Mouse (Mus musculus) heart, postnatal 0 days (tissue): ENCODE measurements around the gene Jmjd6. TPM values are rescaled to one million over a fixed set of nuclear protein-coding genes. Genes with fewer than 3 reads are reported as not detected.

Experiments
- ATAC-seq: fragments of 200-750 bp; cut with Nextera tagmentation; 2 replicates; pipeline ENCODE4 v1.8.0; 2017; ENCODE audit warnings: low read depth, moderate number of reproducible peaks, moderate library complexity; ENCODE audit not compliant: insufficient read depth
- DNase-seq: peaks from one replicate; pipeline ENCODE4 v3.0.0-alpha.2; 2016; ENCODE audit warnings: low spot score
- H3K27ac ChIP-seq: fragments of 300-500 bp; sonication (generic); 2 replicates; pipeline ENCODE4 v1.5.1; 2014; ENCODE audit warnings: low read depth, mild to moderate bottlenecking
- H3K27me3 ChIP-seq: fragments of 300-500 bp; sonication (generic); 2 replicates; pipeline ENCODE4 v1.6.1; 2014; ENCODE audit warnings: low read length, mixed read lengths; ENCODE audit not compliant: control insufficient read depth, insufficient read depth
- H3K36me3 ChIP-seq: fragments of 300-500 bp; sonication (generic); replicated peaks from 2 replicates; pipeline ENCODE4 v1.6.1; 2014; ENCODE audit warnings: low read length, mixed read lengths; ENCODE audit not compliant: control insufficient read depth, insufficient read depth
- H3K4me1 ChIP-seq: fragments of 300-500 bp; sonication (generic); 2 replicates; pipeline ENCODE4 v1.6.1; 2014; ENCODE audit warnings: antibody characterized with exemption; ENCODE audit not compliant: control insufficient read depth, insufficient read depth
- H3K4me2 ChIP-seq: fragments of 300-500 bp; sonication (generic); 2 replicates; pipeline ENCODE4 v1.6.1; 2014; ENCODE audit warnings: low read depth, mild to moderate bottlenecking, low read length, moderate library complexity
- H3K4me3 ChIP-seq: fragments of 300-500 bp; sonication (generic); 2 replicates; pipeline ENCODE4 v1.5.1; 2014; ENCODE audit warnings: low read depth, low read length
- H3K9ac ChIP-seq: fragments of 300-500 bp; sonication (generic); replicated peaks from 2 replicates; pipeline ENCODE4 v1.6.1; 2014; ENCODE audit warnings: low read depth, low read length, mixed read lengths
- H3K9me3 ChIP-seq: fragments of 300-500 bp; sonication (generic); replicated peaks from 2 replicates; pipeline ENCODE4 v1.6.1; 2016; ENCODE audit warnings: low read length; ENCODE audit not compliant: control insufficient read depth
- CTCF ChIP-seq: IDR thresholded peaks from 2 replicates; pipeline ENCODE4 v1.5.1; 2016; ENCODE audit warnings: antibody characterized with exemption, control low read depth, low read depth
- EP300 ChIP-seq: IDR thresholded peaks from 2 replicates; pipeline ENCODE4 v1.6.1; 2016; ENCODE audit warnings: antibody characterized with exemption, low read depth
- WGBS: fragments of 180-500 bp; shearing (Covaris S2); extraction: QIAGEN DNeasy Blood & Tissue Kit; methylation state at CpG from one replicate; pipeline ENCODE4 v1.1.7; 2014; 5-methylcytosine and 5-hydroxymethylcytosine counted together
- polyA plus RNA-seq: library from polyadenylated mRNA; unstranded; fragments of >200 nt; fragmentation: Nextera tagmentation; extraction: Ambion mirVana; gene quantifications from 2 replicates; pipeline ENCODE4 v1.2.1, GENCODE M21; 2015
- total RNA-seq: library from RNA; depleted of rRNA; stranded (reverse); fragments of >200 nt; gene quantifications from 2 replicates; pipeline ENCODE4 v1.2.3, GENCODE M21; 2014; ENCODE audit warnings: low replicate concordance

Gene Jmjd6
- total and polyA plus RNA-seq, 2 experiments from 2014 or later: 24.8 to 43.1 TPM

GRCm38 (mm10) chr11:116869223-116869622 lies 26.0 kb upstream of the Jmjd6 start:
- H3K9ac ChIP-seq: no peak overlapping the region
- no peak overlapping the region for H3K4me3 ChIP-seq
- ATAC-seq: no peak
- H3K27me3 ChIP-seq: no peaks in the 10 kb centered on the region
- H3K27ac ChIP-seq: no peak overlapping the region
- TF ChIP-seq CTCF (no peak), EP300 (no peak)
- peak; percentile 2 for DNase-seq
- peaks cover 65% of the 10 kb centered on the region for H3K36me3 ChIP-seq
- H3K4me2 ChIP-seq: no peak overlapping the region
- H3K9me3 ChIP-seq: no peaks in the 10 kb centered on the region
- 74% methylated on average over 8 of the region's 8 CpGs for whole genome bisulfite sequencing
- peaks cover 6% of the 10 kb centered on the region; the same call in 1 of the 2 replicates for H3K4me1 ChIP-seq

- Histone ChIP-seq H3K9me3 (no peaks in the 10 kb centered on the region), H3K27me3 (no peaks in the 10 kb centered on the region), H3K4me3 (no peak overlapping the region), H3K27ac (peak overlapping the region; percentile 52), H3K9ac (no peak overlapping the region), H3K4me2 (no peak overlapping the region), H3K4me1 (peaks cover 13% of the 10 kb centered on the region; the same call in 1 of the 2 replicates), H3K36me3 (peaks cover 64% of the 10 kb centered on the region)
- WGBS: 34% methylated on average over 3 of the region's 3 CpGs
- peak; percentile 81 for DNase-seq
- peak; percentile 77 for ATAC-seq
- TF ChIP-seq EP300 (peak; percentile 72), CTCF (no peak)
Measured at GRCm38 (mm10) chr11:116868129-116868528, 24.9 kb upstream of the Jmjd6 start.

- TF ChIP-seq EP300: no peak
- TF ChIP-seq CTCF: no peak
- H3K27me3 ChIP-seq: no peaks in the 10 kb centered on the region
- H3K9me3 ChIP-seq: no peaks in the 10 kb centered on the region
- peak; percentile 3 for DNase-seq
- peaks cover 67% of the 10 kb centered on the region for H3K36me3 ChIP-seq
- peaks cover 13% of the 10 kb centered on the region; the same call in 1 of the 2 replicates for H3K4me1 ChIP-seq
- H3K4me3 ChIP-seq: no peak overlapping the region
- 73% methylated on average over 12 of the region's 12 CpGs for WGBS
- H3K9ac ChIP-seq: no peak overlapping the region
- no peak for ATAC-seq
- no peak overlapping the region for H3K4me2 ChIP-seq
- H3K27ac ChIP-seq: no peak overlapping the region
Measured at GRCm38 (mm10) chr11:116865945-116866585, 22.8 kb upstream of the Jmjd6 start.

- 17% methylated on average over 10 of the region's 10 CpGs for WGBS
Measured at GRCm38 (mm10) chr11:116864444-116864843, 21.2 kb upstream of the Jmjd6 start.

GRCm38 (mm10) chr11:116857183-116857850 lies 14.1 kb upstream of the Jmjd6 start:
- Histone ChIP-seq H3K4me2 (no peak overlapping the region), H3K27ac (no peak overlapping the region), H3K9ac (no peak overlapping the region), H3K36me3 (peaks cover 48% of the 10 kb centered on the region), H3K4me3 (no peak overlapping the region), H3K27me3 (no peaks in the 10 kb centered on the region), H3K9me3 (no peaks in the 10 kb centered on the region), H3K4me1 (peaks cover 9% of the 10 kb centered on the region; the same call in 1 of the 2 replicates)
- ATAC-seq (no peak), DNase-seq (no peak)
- 31% methylated on average over 12 of the region's 12 CpGs for WGBS
- TF ChIP-seq CTCF (no peak), EP300 (no peak)

More at GRCm38 (mm10) chr11:116864444-116864843, 21.2 kb upstream of the Jmjd6 start:
- Histone ChIP-seq H3K36me3 (peaks cover 75% of the 10 kb centered on the region), H3K4me1 (peaks cover 13% of the 10 kb centered on the region; the same call in 1 of the 2 replicates), H3K27me3 (no peaks in the 10 kb centered on the region), H3K4me2 (no peak overlapping the region), H3K9ac (no peak overlapping the region), H3K4me3 (no peak overlapping the region), H3K9me3 (no peaks in the 10 kb centered on the region), H3K27ac (peak overlapping the region; percentile 83)
- peak; percentile 67 for ATAC-seq
- DNase-seq: peak; percentile 65
- TF ChIP-seq EP300 (no peak), CTCF (peak; percentile 17; the same call in 1 of the 2 replicates)
